Mouse (Mus musculus): Measurements from ENCODE around the gene Rapgef1.
A peak's percentile ranks its signal among the peaks of the same experiment; 100 is the strongest.

The Rapgef1 gene

DNA sequence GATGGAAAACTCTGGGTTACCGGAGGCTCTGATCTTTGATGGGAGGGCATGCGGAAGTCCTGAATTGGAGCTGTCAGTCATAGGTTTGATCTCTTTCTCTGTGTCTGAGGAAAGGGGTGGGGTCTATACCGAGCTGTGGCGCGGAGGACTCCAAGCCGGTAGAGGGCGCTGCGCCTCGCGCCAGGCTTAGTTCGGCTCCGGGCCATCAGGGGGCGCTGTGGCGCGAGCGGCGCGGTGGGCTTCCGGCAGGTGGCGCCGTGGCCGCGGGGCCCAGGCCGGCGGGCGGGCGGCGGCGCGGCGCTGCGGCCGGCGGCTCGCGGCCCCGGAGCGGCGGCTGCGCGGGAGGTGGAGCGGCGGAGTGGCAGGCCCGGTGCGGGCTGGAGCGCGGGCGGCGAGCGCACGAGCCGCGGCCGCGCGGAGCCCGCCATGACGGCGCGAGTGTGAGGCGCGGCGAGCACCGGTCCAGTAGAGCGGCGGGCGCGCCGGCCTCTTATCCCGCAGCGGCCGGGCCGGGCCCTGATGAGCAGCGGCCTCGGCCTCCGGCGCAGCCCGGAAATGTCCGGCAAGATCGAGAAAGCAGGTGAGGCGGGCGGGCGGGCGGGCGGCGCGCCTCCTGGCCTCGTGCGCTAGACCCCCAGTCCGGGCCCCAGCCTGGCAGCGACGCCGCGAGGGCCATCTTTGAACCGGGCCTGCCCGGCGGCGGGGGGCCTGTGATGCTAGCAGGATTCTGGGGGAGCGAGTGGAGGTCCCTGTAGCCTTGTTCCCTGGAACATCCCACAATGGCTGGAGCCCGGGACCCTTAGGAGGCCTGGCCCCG lies at the start of gene Rapgef1:
Gene Rapgef1 (plus strand): TSS at position 237 of the 817 bp plus-strand sequence.
- DNase-seq (ENCODE audit: low spot score): peak; percentile 76

DNA sequence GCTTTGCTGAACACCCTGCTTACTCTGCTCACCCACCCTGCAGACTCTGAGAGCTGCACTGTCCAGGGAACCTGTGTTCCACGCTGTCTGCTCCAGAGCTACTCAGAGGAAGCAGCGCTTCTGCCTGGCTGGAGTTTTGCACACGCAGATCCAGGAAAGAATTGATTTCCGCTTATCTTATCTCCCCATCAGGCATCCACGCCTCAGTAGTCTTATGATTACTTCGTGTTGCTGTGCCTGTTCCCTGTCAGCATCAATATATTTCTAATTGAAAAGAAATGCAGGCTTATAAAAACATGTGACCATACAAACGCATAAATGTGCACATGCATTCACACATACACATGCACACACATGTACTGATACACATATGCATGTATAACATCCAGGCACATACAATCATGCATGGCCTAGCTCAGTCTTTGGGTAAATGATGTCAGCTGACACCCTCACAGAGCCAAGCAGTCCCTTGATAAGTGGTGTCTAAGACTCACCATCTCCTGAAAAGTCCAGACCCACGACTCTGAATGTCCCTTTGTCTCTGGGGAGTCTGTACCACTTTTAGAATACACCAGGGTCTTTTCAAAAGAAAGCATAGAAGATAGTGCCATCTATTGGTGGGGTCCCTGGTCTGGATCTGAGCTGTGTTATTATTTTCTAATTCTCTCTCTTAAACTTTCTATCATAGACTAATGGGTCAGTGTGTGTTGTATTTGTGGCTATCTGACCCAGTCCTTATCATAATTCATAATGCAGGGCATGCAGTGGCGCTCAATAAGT lies 47.4 kb upstream of the Rapgef1 start:
- DNase-seq (ENCODE audit: low spot score): no peak

DNA sequence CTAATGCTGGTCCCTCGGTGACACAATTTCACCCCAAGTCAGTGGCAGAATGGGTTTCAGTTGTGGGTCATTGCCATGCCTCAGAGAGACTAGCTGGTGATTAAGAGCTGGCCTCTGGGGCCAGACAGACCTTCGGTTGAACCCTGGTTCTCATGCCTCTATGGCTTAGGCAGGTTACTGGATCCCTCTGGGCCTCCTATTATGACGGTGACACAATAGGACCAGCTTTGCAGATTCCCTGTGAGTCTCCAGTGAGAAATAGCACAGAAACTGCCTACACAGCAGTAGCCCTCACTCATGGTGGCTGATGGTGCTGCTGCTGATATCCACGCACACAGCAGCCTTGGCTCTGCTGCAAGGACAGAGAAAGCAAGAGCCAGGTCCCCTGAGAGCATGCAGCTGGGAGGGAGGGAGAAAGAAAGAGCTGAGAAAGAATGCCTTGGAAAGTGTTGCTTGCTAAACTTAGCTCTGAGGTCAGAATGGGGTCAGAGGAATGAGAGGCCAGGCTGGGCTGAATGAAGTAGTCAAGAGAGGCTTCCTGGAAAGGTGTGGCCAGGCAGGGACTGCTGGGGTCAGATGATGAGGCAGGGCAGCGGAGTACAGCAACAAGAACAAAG lies 46.6 kb upstream of the Rapgef1 start:
- DNase-seq (ENCODE audit: low spot score): no peak

DNA sequence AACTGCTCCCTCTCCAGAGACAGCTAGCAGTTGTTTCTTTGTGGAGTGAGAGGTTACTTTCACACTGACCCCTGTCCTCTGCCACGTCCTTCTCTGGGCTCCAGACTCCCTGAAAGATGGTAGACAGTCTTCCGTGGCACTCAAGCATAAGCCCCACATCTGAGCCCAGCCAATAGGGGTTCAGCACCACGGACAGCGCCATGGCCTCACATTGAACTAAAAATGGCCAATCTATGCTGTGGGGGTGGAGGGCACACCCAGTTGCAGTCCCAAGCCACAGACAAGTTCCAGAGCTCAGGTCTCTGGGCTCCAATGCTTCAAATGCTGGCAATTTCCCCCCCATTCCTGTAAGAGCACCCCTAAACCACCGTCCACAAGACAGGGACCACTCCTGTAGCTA lies 45.9 kb upstream of the Rapgef1 start:
- DNase-seq (ENCODE audit: low spot score): peak; percentile 52

DNA sequence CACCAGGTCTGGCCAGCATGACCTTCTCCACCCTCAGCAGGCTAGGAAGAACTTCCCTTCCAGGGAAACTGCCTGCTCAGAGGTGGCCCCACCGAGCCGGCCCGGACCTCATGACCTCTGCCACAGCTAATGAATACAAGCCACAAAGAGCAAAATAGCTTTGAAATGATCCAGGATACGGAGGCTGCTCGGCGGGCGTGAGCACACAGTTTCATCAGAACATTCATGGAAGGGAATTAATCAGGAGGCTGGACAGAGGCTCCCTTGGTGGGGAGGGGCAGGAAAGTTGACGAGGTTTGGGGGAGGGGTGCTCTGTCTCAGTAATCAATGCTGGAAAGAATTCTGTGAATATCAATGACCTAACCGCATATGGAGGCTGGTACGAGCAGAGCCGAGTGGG lies 45.3 kb upstream of the Rapgef1 start:
- no peak for DNase-seq (ENCODE audit: low spot score)

DNA sequence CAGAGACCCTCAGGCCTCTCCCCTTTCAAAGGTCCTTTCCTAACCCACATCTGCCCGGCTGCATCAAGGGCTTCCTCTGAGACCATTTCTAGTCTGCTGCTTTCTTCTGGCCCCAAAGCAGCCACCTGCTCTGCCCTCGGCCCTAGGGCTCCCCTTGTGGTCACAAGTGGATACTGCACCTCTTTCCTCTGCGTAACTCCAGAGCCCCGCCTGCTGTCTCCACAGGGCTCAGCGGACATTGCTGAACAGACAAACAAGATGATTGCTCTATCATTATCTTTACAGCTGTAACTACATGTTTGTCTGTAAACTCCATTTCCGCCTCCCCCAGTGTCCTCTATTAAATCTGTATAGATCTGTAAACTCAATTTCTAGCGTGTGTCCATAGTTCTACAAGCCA lies 37.1 kb upstream of the Rapgef1 start:
- peak; percentile 52 for DNase-seq (ENCODE audit: low spot score)

DNA sequence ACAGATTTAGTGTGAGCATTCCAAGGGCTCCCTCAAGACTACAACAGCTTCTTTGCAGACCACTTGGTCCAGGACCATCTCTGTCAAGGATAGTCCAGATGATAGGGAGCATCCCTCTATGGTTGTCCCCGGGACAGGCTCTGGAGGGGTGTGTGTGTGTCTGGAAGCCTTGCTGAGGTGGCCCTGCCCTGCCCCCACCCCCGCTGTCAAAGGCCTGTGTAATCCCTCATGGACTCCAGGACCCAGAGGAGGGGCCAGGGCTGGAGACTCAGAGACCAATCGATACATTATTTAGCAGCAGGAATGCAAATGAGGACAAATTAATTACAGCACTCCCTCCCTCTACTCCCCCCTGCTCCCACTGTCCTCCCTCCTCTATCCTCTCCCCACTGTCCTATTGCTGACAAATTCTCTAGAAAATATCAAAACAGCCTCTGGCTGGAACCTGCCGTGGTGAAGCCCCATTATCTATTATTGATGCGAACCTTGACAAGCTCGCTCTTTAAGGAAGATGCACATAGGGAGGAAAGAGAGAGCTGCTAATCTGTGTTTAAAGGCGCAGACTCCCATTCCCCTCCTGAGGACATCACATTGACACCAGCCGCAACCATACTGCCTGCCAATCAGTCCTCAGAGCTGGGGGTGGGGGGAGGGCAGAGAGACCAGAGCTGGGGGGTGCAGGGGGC lies 33.4 kb upstream of the Rapgef1 start:
- DNase-seq (ENCODE audit: low spot score): no peak

DNA sequence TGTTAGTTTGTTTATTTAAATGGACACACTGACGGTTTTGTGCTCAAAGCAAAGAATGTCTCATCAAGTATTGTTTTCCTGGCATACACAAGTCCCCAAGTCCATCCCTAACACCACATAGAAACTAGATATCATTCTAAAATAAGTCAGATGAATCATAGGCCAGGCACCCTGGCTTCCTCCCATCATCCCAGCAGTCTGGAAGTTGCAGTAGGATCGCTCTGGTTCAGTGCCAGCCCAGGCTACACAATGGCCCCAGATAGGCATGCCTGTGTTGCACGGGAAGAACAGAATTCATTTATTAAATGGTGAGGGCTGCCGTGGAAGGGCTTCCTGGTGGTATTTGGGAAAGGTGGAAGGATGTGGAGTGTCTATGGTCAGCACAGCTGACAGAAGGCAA lies 31.5 kb upstream of the Rapgef1 start:
- no peak for DNase-seq (ENCODE audit: low spot score)

DNA sequence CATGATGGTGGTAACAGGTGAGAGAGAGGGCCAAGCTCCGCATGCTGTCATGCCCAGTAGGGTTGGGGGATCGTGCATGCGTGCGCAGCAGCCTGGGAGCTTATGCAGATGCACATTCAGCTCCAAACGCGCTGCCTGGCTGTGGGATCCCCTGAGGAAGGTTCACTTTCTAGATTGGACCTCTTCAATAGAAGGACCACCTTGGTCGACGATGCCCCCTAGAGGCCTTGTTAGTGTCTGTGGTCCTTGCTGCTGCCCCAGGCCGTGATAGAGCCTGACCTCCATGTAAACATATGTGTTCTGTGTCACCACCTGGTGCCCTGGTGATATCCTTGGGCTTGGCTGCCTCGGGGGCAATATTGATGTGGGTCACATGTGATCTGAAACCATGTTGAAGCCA lies 30.3 kb upstream of the Rapgef1 start:
- no peak for DNase-seq (ENCODE audit: low spot score)

DNA sequence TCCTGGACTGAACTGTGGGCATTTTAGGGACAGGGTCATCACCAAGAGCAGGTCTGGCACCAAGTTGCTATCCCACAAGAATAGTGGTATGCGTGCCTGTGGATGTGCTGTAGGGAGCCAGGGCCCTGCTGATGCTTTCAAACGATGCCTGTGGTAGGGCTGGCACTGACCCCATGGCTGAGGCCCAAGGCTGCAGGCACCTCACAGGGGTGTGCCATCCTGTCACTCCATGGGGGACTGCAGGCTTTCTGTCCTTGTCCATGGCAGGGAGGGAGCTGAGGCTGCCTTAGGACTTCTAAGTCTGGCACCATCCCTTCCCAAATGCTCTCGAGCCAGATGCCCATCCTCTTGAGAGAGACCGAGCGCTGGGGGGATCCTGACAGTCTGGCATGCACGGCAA lies 27.9 kb upstream of the Rapgef1 start:
- DNase-seq (ENCODE audit: low spot score): no peak

DNA sequence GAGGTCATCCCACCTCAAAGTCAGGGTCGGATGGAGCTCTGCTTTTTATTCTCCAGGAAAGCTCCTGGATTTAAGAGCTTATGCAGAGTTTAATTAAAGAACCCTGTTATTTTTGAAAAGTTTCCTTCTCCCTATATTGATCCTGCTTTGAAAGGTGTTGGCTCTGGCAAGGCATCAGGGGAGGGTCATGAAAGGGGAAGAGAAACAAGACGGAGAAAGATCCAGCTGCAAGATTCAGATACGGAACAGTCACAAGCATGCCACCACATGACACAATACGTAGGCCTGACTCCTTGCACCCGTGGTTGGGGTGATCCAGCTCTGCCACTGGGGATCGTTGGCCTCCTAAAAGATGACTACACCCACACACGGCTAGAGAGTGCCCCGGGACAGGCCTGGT lies 27.0 kb upstream of the Rapgef1 start:
- DNase-seq (ENCODE audit: low spot score): no peak

DNA sequence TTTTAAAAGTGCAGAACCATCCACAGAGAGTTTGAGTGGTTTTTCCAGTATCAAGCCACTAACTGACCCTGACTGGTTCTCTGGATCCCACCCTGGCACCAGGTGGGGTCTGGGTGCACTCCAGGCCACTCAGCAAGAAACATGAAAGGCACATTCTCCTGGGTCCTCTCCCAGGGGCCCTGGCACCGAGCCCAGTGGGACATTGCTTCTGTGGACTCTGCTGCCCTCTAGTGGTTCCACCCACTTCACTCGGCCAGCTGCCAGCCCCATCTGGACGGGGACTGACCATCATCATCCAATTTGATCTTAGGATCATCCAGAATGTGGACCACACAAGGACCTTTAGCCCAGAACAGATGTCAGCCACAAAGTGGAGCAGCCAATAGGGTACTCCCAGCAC lies 15.6 kb upstream of the Rapgef1 start:
- DNase-seq (ENCODE audit: low spot score): no peak

DNA sequence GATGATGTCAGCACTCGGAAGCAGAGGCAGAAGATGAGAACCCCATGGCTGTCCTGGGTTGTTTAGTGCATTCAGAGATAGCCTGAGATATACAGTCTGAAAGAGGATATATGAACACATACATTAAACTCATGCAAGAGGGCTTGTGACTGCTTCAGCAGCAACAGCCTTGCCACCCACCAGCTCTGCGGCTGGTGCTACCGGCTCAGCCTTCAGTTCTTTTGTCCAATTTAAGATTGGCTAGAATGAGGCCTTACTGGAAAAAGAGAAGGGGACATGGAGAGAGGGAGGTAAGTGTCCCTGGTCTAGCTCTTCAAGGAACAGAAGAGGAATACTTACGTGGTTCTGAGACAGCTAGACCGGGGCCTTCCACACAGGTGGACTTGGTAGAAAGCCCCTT lies 13.9 kb upstream of the Rapgef1 start:
- DNase-seq (ENCODE audit: low spot score): no peak

DNA sequence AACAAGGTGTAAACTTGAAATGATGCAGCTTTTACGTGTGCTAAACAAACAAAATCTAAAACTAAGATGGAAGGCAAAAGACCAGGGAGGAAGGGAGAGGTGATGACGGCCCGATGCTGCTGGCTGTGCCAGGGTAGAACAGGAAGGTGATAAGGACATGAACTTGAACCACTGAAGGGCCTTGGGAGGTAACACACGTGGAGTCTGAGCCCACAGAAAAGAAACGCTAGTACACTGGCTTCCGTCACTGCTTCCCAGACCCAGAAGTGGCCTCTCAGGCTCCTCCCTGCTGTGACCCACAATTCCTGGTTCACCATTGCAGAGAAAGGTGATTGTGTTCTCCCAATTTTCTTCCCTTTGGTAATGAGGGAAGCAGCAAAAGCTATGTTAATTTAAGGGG lies 13.1 kb upstream of the Rapgef1 start:
- DNase-seq (ENCODE audit: low spot score): no peak

DNA sequence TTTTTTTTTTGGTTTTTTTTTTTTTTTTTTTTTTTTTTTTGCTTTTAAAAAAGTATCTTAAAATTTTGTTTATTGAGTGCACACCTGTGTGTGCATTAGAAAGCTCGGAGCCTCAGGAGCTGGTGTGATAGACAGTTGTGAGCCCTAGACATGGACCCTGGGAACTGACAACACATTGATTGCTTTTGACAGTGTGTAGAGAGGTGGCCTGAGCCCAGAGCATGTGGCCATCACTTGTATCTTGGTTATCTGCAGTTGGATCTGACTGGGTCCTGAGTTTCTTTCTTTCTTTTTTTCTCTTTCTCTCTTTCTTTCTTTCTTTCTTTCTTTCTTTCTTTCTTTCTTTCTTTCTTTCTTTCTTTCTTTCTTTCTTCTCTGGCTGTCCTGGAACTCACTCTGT lies 2.2 kb upstream of the Rapgef1 start:
- DNase-seq (ENCODE audit: low spot score): no peak

DNA sequence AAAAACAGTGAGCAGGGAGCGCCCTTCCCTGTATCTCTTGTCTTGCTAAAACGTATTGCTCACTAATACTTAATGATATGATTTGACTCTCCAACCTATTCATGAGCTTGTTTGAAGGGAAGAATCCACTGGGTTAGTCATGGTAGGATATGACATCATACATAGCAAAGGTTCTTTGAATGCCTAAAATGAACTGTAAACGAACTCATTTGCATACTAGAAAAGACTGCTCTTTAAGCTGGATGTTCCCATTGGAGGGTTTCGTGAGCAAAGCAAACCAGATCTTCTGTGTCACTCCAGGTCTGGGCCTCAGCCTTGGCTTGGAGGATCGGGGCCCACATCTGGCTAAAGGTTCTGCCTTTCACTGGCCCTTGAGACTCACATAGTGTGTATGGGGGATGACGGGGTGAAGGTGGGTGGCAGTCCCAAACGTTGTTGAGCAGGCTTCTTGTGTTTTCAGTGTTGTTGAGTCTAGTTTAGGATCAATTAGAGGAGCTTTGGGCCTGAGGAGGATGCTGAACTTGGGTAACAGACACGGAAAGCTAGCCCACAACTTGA lies 515 bp upstream of the Rapgef1 start:
- DNase-seq (ENCODE audit: low spot score): no peak

DNA sequence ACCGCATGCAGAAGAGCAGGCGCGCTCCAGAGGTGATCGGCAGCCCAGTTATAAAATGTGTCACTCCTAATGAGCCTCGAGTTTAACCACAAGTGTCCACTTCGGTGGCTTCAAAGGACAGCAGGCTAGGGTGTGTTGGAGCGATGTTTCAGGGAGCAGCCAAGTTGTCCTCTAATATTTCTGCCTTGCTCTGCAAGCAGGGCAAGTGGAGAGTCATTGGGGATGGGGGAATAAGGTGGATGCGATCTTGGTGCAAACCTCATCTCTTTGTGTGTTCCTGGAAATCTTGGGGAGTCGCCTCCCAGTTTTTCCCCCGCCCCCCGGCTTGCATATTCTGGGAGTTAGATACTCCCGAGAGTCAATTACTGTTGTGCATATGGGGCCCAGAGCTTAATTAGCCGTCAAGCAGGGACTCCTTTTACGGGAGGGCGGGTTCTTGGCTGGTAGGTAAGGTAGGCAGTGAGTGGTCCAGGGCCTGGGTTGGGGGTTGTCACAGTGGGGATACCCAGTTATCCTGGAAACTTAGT lies 844 bp downstream of the Rapgef1 start:
- DNase-seq (ENCODE audit: low spot score): peak; percentile 57

DNA sequence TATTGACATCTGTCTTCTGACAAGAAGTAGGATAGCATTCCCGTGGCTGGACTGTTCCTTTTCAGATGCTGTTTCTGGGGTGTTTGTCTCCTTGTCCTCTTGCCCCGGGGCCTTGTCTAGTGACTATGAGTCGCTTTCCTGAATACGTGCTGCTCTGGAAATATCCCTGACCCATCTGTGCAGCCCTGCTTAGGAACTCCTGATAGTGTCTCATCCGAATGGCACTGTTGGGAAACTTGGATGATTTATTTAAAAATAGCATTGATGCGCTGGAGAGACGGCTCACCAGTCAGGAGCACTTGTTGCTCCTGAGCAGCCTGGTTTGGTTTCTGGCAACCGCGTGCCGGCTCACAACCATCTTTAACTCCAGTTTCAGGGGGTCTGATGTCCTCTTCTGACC lies 1.6 kb downstream of the Rapgef1 start:
- DNase-seq (ENCODE audit: low spot score): no peak

DNA sequence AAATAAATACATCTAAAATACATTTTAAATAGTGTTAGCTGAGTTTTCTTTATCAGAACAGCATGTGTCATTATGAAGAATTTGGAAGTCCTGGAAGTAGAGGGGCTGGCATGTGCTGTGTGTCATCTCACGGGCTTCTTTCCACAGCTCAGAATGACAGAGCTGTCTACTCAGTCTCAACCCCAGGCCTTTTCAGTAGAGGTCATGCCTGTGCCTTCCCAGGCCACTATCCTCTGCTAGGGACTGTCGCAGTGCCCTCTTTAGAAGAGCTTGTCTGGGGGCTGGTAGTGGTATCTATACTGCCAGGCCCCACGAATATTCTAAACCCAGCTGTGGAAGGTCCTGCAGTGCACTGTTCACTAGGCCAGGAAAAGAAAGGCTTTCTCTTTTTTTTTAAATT lies 2.1 kb downstream of the Rapgef1 start:
- no peak for DNase-seq (ENCODE audit: low spot score)

DNA sequence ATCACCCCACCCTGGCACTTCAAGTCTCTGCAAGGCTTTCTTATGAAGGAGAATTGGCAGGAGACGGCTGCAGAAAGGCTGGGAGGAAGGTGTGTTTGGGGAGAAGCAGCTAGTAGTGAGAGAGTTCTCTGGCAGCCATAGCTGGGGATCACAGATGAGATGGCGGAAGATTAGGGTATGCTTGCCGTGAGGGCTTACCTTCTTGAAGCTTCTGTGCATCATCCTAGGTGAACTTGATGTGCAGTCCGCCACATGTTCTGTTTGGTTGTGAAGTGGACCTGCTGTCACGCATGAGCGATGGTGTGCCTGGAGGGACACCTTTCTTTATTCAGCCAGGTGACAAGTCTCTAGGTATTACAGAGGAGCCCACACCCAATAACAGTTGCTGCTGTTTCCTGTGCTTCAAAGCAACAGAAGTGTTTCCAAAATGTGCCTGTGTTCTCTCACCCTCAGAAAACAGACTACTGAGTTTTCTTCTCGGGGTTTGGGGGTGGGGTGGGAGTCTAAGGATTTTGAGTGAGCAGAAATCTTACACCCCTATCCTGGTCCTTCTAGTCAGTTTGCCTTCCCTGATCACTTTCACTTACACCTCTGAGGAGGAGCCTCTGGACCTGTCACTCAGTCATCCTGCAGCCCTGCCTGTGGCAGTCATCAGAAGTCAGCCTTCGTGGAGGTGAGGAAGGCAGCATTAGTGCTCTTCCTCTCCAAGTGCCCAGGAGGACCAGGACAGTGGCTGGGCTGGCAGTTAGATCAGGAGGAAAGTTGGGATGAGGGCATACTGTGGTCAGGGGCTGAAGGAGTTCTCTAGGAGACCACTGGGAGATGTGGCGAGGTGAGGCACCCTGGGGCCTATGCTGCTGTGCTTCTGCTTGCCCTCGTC lies 2.8 kb downstream of the Rapgef1 start:
- no peak for DNase-seq (ENCODE audit: low spot score)
